Mouse (Mus musculus) lung, adult 10 weeks (tissue): Measurements from ENCODE around the gene 9130008F23Rik. TPM values are rescaled to one million over a fixed set of nuclear protein-coding genes. Genes with fewer than 3 reads are reported as not detected.

ENCODE experiments used
- polyA plus RNA-seq: library from polyadenylated mRNA; stranded (reverse); fragments of 350-450 nt; fragmentation: Illumina TruSeq; extraction: RNeasy Lipid Tissue Mini Kit (QIAGEN cat#74804); gene quantifications from one replicate; pipeline ENCODE4 v1.2.3, GENCODE M21; 2014; ENCODE audit warnings: low read depth, low replicate concordance; ENCODE audit not compliant: insufficient read depth

9130008F23Rik gene
- 2.4 TPM for polyA plus RNA-seq

DNA sequence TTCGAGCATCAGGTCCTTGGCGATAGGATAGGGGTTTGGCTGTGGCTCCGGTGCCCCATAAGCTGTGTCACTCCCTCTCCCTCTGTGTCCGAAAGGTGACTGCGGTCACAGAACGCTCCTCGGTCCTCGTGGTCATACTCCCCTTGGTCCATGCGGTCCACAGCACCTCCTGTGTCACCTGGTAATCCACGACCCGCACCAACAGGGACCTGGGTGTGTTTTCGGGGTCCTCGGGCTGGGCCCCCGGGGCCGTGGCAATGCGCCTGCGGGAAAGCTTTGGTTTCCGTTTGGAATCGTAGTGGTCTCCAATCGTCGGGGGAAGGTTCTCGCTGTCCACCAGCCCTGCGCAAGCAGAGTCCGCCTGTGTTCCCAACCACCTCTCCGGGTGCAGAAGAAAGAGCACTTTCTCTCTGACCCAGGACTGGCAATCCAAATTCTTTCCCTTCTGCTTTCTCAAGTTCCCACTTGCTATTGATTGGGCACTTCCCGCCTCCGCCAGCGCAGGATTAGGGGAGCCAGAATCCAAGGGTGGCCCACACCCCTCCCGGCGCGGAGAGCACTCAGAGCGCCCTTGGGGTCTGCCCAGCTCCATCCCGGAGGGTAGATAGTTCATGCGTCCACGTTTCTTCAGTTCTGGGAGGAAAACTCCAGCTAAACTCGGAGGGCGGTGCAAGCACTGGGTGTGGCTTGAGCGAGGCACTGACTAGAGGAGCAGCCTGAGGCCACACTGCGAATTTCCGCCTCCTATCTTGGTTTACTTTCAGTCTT is at the start of gene 9130008F23Rik:
Gene 9130008F23Rik (minus strand): TSS at position 636 of the 768 bp plus-strand sequence.

DNA sequence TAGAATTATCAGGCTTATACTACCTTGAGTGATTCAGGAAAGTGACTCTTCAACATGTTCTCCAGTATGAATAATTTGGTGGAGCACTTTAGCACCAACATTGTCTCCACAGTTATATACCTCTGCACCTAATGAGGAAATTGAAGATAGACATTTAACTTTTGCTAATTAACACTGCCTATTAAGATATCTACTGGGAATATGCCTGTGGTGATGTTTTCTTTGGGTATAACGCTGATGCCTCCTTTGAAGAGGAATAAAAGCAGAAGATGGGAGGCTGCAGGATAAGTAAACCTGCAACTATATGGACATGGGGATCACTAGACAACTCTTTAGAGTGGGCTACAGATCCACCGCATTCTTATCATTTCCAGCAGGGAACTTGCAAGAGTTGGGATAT is 33.9 kb upstream of the 9130008F23Rik start, which contains the start of gene Glyatl3:
Gene Glyatl3 (minus strand): TSS at position 101 of the 400 bp plus-strand sequence.

Other genes starting within 250 kb of the 9130008F23Rik start
- not detected for gene Esp3, start 248.5 kb downstream of the 9130008F23Rik start, polyA plus RNA-seq
- not detected for gene Esp1, start 153.4 kb downstream of the 9130008F23Rik start, polyA plus RNA-seq
- not detected for gene Crisp2, start 73.6 kb downstream of the 9130008F23Rik start, polyA plus RNA-seq
- gene Rhag, start 69.4 kb downstream of the 9130008F23Rik start, polyA plus RNA-seq: not detected
- not detected for gene Glyatl3, start 33.8 kb upstream of the 9130008F23Rik start, polyA plus RNA-seq
- 19.0 TPM for gene Mut, start 54.1 kb upstream of the 9130008F23Rik start, polyA plus RNA-seq
- gene Cenpq, start 54.5 kb upstream of the 9130008F23Rik start, polyA plus RNA-seq: 4.1 TPM